Mouse (Mus musculus) lung, embryonic 16.5 days (tissue): ENCODE data around the gene Dop1a. TPM values are rescaled to one million over a fixed set of nuclear protein-coding genes. Genes with fewer than 3 reads are reported as not detected.

Experiments used
- ATAC-seq: fragments of 200-750 bp; cut with Nextera tagmentation; 2 replicates; pipeline ENCODE4 v1.8.0; 2017; ENCODE audit warnings: low read depth, mild to moderate bottlenecking, moderate library complexity
- H3K27ac ChIP-seq: fragments of 300-500 bp; sonication (generic); 2 replicates; pipeline ENCODE4 v1.5.1; 2014; ENCODE audit warnings: mild to moderate bottlenecking, control low read depth, low read length
- H3K27me3 ChIP-seq: fragments of 300-500 bp; sonication (generic); 2 replicates; pipeline ENCODE4 v1.6.1; 2014; ENCODE audit warnings: low read depth, low read length, mixed read lengths; ENCODE audit not compliant: control insufficient read depth, insufficient read depth
- H3K36me3 ChIP-seq: fragments of 300-500 bp; sonication (generic); 2 replicates; pipeline ENCODE4 v1.6.1; 2014; ENCODE audit warnings: low read length; ENCODE audit not compliant: control insufficient read depth, insufficient read depth
- H3K4me1 ChIP-seq: fragments of 300-500 bp; sonication (generic); replicated peaks from 2 replicates; pipeline ENCODE4 v1.6.1; 2014; ENCODE audit warnings: low read length, mixed read lengths; ENCODE audit not compliant: control insufficient read depth, insufficient read depth
- H3K4me2 ChIP-seq: fragments of 300-500 bp; sonication (generic); 2 replicates; pipeline ENCODE4 v1.6.1; 2014; ENCODE audit warnings: low read depth, low read length, control low read depth
- H3K4me3 ChIP-seq: fragments of 300-500 bp; sonication (generic); 2 replicates; pipeline ENCODE4 v1.5.1; 2014; ENCODE audit warnings: mild to moderate bottlenecking, low read length, control low read depth
- H3K9ac ChIP-seq: fragments of 300-500 bp; sonication (generic); 2 replicates; pipeline ENCODE4 v1.6.1; 2014; ENCODE audit warnings: low read length, control low read depth
- H3K9me3 ChIP-seq: fragments of 300-500 bp; sonication (generic); 2 replicates; pipeline ENCODE4 v1.6.1; 2016; ENCODE audit warnings: low read length; ENCODE audit not compliant: control insufficient read depth
- WGBS: fragments of 180-500 bp; shearing (Covaris S2); extraction: QIAGEN DNeasy Blood & Tissue Kit; methylation state at CpG from one replicate; pipeline ENCODE4 v1.1.7; 2014; 5-methylcytosine and 5-hydroxymethylcytosine counted together
- polyA plus RNA-seq: library from polyadenylated mRNA; unstranded; fragments of >200 nt; fragmentation: Nextera tagmentation; extraction: Ambion mirVana; gene quantifications from 2 replicates; pipeline ENCODE4 v1.2.1, GENCODE M21; 2015

Gene Dop1a
- polyA plus RNA-seq, 1 experiment from 2014 or later: 12.1 TPM

DNA sequence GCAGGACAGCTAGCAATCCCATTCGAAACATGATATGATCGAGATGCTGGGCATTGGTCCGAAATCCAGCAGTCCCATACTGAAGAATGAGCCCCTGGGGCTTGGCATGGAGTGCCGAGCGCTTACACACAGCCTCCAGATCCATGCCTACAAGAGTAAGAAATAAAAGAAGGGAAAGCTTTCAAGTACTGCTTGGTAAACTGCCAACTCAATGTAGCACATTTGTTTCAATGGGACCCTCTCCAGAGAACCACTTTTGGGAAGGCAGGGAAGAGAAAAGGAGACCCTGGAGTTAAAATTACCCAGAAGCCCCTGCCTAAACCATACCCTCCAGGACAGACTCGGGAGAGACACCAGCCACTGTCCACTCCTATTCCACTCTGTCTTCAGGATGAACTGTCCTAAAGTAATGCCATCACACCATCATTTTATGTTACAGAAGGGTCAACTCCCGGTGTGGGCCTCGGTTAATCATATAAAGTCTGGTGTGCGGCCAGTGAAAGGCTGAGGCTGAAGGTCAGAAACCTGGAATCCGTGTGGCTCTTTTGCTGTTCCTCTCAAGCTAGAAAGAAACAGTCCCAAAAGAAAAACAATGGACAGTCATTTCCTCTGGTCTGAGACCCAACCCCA lies 103.4 kb downstream of the Dop1a start:
- peak overlapping the region; percentile 74; the same call in 1 of the 2 replicates for H3K9ac ChIP-seq
- peaks cover 20% of the 10 kb centered on the region for H3K4me1 ChIP-seq
- 61% methylated on average over 10 of the region's 10 CpGs for WGBS
- no peak overlapping the region for H3K27ac ChIP-seq
- no peak for ATAC-seq
- no peaks in the 10 kb centered on the region for H3K27me3 ChIP-seq
- peak overlapping the region; percentile 65 for H3K4me3 ChIP-seq
- H3K4me2 ChIP-seq: peak overlapping the region; percentile 83
- peaks cover 13% of the 10 kb centered on the region for H3K36me3 ChIP-seq
- H3K9me3 ChIP-seq: no peaks in the 10 kb centered on the region

DNA sequence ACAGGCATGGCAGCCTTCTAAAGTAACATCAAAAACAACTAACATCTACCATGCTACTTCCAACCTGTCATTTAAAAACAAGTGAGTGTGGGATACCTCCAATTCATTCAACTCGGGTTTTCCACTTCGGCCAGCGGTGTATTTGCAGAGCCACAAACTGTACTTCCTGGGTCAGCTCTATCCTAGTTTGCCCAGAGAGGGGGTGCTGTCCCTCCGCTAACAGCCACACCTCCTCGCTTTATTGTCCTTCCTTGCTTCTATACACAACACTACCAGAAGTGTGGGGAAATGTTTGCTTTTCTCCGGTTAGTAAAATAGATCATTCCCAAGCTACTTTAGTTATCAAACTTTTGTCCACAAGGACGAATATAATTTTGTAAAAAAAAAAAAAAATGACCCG lies 104.0 kb downstream of the Dop1a start:
- Histone ChIP-seq H3K27me3 (no peaks in the 10 kb centered on the region), H3K4me1 (peaks cover 20% of the 10 kb centered on the region), H3K9me3 (no peaks in the 10 kb centered on the region), H3K4me2 (peak overlapping the region; percentile 83), H3K27ac (no peak overlapping the region), H3K4me3 (peak overlapping the region; percentile 65), H3K9ac (peak overlapping the region; percentile 74), H3K36me3 (peaks cover 12% of the 10 kb centered on the region)
- ATAC-seq: no peak
- 3% methylated on average over 8 of the region's 8 CpGs for WGBS

DNA sequence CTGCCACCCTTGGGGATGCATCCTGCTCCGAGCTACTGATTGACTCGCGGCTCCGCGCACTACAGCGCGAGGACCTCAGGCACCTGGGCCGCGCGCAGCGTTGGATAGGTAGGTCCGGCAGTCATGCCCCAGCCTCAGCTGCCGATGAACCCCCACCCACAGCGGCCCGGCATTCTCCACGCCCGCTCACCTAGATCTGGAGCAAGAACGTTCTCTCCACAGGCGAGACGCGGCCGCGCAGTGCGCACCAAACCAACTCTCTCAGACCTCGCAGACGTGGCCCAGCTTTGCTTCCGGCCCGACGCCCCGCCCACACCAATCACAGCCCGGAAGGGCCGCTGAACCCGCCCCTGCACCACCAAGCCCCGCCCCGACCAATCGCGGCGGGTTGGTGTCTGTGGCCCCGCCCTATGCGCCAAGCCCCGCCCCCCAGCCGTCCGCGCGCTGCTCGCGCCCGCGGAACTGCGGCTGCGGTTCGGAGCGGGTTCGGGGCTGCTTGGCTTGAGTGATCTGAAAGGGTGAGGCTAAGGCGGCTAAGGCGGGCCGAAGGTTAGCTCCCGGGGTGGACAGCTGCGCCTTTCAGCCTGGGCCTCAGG lies 104.7 kb downstream of the Dop1a start, which contains the start of the genes Pgm3 and Rwdd2a:
Gene Pgm3 (minus strand): TSS at position 303 of the 596 bp plus-strand sequence.
Gene Rwdd2a (plus strand): TSS at position 452 of the 596 bp plus-strand sequence.
- no peaks in the 10 kb centered on the region for H3K9me3 ChIP-seq
- H3K4me2 ChIP-seq: peak within 1 kb of the TSS; percentile 100
- H3K9ac ChIP-seq: peak within 1 kb of the TSS; percentile 74
- WGBS: under 1% methylated on average over 59 of the region's 59 CpGs
- peaks cover 11% of the 10 kb centered on the region for H3K36me3 ChIP-seq
- ATAC-seq: peak; percentile 98
- no peaks in the 10 kb centered on the region for H3K27me3 ChIP-seq
- H3K27ac ChIP-seq: peak within 1 kb of the TSS; percentile 78
- H3K4me3 ChIP-seq: peak within 1 kb of the TSS; percentile 65
- peaks cover 20% of the 10 kb centered on the region for H3K4me1 ChIP-seq

DNA sequence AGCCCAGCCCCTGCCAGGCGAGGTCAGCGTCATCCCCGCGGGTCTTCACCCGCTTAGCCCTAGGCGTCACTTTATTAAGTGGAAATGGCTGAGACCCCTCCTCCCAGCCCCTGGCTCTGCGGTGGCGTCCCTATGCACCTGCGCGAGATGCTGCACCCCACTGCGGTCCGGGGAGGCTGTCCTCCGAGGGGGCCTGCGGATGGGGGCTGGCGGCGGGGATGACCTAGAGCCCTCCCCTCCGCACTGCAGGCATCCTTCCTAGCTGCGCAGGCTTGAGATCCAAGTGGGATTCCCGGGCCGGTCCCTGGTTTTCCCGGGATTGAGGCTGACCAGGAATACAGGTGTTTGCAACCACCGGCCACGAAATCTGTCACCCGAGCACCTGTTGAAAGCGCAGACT lies 105.2 kb downstream of the Dop1a start:
- Histone ChIP-seq H3K27ac (no peak overlapping the region), H3K9ac (peak overlapping the region; percentile 68), H3K4me3 (peak overlapping the region; percentile 65), H3K27me3 (no peaks in the 10 kb centered on the region), H3K9me3 (no peaks in the 10 kb centered on the region), H3K4me2 (peak overlapping the region; percentile 100), H3K36me3 (peaks cover 8% of the 10 kb centered on the region), H3K4me1 (peaks cover 20% of the 10 kb centered on the region)
- WGBS: under 1% methylated on average over 25 of the region's 25 CpGs
- peak; percentile 22; the same call in 1 of the 2 replicates for ATAC-seq

DNA sequence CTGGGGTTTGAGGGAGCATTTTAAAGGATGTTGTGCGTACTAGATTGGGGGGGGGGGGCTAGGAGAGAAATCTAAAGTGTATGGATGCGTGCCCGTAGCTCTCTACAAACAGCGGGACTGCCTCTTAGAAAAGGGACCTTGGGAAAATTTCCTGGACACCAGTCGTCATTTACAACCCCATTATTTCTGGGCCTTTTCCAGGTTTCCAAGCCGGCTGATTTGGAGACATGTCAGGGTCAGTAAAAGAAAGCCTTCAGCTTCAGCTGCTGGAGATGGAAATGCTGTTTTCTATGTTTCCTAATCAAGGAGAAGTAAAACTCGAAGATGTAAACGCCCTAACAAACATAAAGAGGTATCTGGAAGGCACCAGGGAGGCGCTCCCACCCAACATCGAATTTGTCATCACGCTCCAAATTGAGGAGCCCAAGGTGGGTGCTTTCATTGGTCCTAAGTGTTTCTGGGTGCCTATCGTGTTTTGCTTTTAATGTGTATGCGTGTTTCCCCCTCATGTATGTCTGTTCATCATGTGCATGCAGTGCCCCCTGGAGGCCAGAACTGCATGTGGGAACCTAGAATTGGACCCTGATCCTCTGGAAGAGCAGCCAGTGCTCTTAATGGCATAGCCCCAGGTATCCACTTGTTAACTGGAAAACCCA lies 105.8 kb downstream of the Dop1a start:
- peak overlapping the region; percentile 68; the same call in 1 of the 2 replicates for H3K9ac ChIP-seq
- H3K4me2 ChIP-seq: peak overlapping the region; percentile 100
- H3K27ac ChIP-seq: no peak overlapping the region
- H3K4me1 ChIP-seq: peaks cover 20% of the 10 kb centered on the region
- H3K27me3 ChIP-seq: no peaks in the 10 kb centered on the region
- H3K36me3 ChIP-seq: peaks cover 8% of the 10 kb centered on the region
- peak; percentile 36 for ATAC-seq
- peak overlapping the region; percentile 65 for H3K4me3 ChIP-seq
- H3K9me3 ChIP-seq: no peaks in the 10 kb centered on the region
- 11% methylated on average over 13 of the region's 13 CpGs for WGBS

DNA sequence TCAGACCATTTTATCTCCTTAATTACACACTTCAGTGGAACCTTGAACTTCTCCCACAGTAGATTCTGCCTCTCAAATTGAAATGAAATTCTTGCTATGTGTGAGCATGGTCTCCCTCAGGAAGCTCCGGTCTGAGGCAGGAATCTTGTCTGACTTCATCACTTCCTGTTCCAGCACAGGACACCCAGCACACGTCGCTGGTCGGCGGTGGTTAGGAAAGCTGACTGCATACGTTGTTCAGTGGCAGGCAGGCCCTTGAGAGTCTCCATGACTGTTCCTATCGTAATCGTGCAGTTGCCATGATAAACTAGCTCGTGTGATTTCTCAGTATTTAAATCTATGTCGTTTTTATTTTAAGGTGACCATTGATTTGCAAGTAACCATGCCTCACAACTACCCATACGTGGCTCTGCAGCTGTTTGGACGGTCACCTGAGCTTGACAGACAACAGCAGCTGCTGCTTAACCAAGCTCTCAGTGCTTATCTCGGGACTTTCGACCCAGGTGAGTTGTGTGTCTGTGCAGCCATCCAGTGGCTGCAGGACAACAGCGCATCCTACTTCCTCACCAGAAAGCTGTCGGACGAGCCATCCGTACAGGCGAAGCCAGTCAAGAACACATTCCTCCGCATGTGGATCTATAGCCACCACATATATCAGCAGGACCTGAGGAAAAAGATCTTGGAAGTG lies 106.8 kb downstream of the Dop1a start:
- Histone ChIP-seq H3K36me3 (peaks cover 6% of the 10 kb centered on the region), H3K9me3 (no peaks in the 10 kb centered on the region), H3K4me2 (no peak overlapping the region), H3K27ac (no peak overlapping the region), H3K27me3 (no peaks in the 10 kb centered on the region), H3K4me1 (peaks cover 20% of the 10 kb centered on the region), H3K9ac (no peak overlapping the region), H3K4me3 (no peak overlapping the region)
- 65% methylated on average over 20 of the region's 20 CpGs for WGBS
- ATAC-seq: no peak

DNA sequence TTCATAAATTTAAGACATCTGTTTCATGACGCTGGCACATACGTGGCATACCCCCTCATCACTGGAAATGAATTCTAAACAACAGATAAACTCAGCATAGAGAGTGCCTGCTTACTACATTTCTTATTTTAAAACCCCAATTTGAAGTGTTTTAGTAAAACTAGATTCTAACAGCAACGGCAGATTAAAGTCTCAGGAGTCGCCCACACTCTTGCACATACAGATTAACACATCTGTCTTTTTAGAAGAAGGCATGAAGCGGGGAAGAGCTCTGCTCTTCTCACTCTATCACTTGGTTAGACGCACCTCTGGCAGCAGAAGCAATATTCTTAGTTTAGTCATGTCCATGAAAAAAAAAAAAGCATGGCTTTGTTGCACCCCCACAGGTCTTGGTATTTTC lies 108.2 kb downstream of the Dop1a start:
- H3K4me2 ChIP-seq: no peak overlapping the region
- 77% methylated on average over 6 of the region's 6 CpGs for WGBS
- no peak for ATAC-seq

DNA sequence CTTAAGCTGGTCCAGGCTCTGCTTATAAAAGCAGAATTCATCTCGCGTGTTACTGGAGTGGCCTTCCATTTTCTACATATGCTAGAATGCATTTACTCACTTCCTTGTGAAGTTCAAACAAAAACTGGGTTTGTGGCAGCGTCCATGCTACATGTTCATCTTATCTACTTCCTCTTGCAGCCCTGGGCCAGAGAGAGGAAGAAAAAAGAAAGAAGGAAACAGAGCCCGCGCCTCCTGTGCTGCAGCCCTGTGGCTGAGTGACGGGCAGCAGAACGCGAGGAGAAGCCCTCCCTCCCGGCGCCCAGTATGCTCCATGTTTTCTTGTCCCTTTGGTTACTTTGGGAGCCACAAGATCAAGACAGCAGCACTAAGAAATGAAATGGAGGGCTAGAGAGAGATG lies 112.7 kb downstream of the Dop1a start:
- H3K9me3 ChIP-seq: no peaks in the 10 kb centered on the region
- H3K4me3 ChIP-seq: no peak overlapping the region
- no peaks in the 10 kb centered on the region for H3K36me3 ChIP-seq
- no peak for ATAC-seq
- no peaks in the 10 kb centered on the region for H3K4me1 ChIP-seq
- no peak overlapping the region for H3K27ac ChIP-seq
- H3K4me2 ChIP-seq: no peak overlapping the region
- no peaks in the 10 kb centered on the region for H3K27me3 ChIP-seq
- WGBS: 67% methylated on average over 10 of the region's 10 CpGs
- H3K9ac ChIP-seq: no peak overlapping the region

More for the DNA sequence above, 108.2 kb downstream of the Dop1a start:
- H3K4me3 ChIP-seq: no peak overlapping the region
- no peaks in the 10 kb centered on the region for H3K27me3 ChIP-seq
- H3K9ac ChIP-seq: no peak overlapping the region
- no peak overlapping the region for H3K27ac ChIP-seq
- no peaks in the 10 kb centered on the region for H3K9me3 ChIP-seq
- peaks cover 13% of the 10 kb centered on the region for H3K4me1 ChIP-seq
- no peaks in the 10 kb centered on the region for H3K36me3 ChIP-seq

DNA sequence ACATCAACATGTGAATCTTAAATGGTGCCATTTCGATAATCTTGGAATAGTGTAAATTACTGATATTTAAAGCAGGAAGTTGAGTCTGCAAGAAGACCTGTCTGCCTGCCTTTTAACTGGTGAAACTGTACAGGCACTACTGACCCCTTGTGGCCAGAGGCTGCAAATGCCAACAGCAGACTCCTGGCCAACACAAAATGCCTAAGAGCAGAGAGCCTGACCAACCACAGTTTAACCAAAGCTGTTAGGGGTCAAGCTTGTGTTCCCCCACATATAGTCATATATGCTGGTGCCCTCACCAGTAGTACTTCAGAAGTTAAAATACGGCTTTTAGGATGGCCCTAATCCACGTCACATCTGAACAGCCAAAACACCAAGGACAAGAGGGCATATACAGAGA lies 116.8 kb downstream of the Dop1a start:
- Histone ChIP-seq H3K4me3 (no peak overlapping the region), H3K9ac (no peak overlapping the region), H3K9me3 (no peaks in the 10 kb centered on the region), H3K4me1 (no peaks in the 10 kb centered on the region), H3K4me2 (no peak overlapping the region), H3K36me3 (no peaks in the 10 kb centered on the region), H3K27ac (no peak overlapping the region), H3K27me3 (no peaks in the 10 kb centered on the region)
- WGBS: 52% methylated on average over 3 of the region's 3 CpGs
- ATAC-seq: 0 out of 2 replicates have a peak, but pooled peaks have one; percentile 49
